ENCODE assay signal across 23 mouse cellular contexts in genomic region chr5:142555866-142556265, GRCm38 (mm10). TPM values are rescaled to one million over a fixed set of nuclear protein-coding genes. Genes with fewer than 3 reads are reported as not detected.
"Had no signal": no experiment of that assay in that cellular context is flagged by ENCODE, and none has a peak within 500 bp of the region (broad histone marks: within the 10 kb centered on the region; RNA-seq: fewer than 3 reads in every experiment).

No protein-coding gene starts in this region.

- H3K9ac ChIP-seq: limb, embryonic 12.5 days; limb, embryonic 15.5 days; liver, embryonic 12.5 days; liver, embryonic 15.5 days; midbrain, embryonic 12.5 days; neural tube, embryonic 13.5 days had no signal

- H3K27ac ChIP-seq: kidney, postnatal 0 days; limb, embryonic 12.5 days; limb, embryonic 15.5 days; liver, embryonic 12.5 days; liver, embryonic 15.5 days; macrophage; midbrain, embryonic 12.5 days; neural tube, embryonic 13.5 days; stomach, postnatal 0 days had no signal

- DNase-seq: kidney, adult 2 months; kidney, postnatal 36 days; left cerebral cortex, postnatal 4 days; lung, adult 2 months; lung, postnatal 14 days; right cerebral cortex, postnatal 14 days; right cerebral cortex, postnatal 4 days; thymus, postnatal 25 days had no signal

- H3K4me1 ChIP-seq: limb, embryonic 12.5 days had no signal

- ATAC-seq: liver, embryonic 12.5 days; midbrain, embryonic 16.5 days had no signal

- H3K4me2 ChIP-seq: limb, embryonic 12.5 days; limb, embryonic 15.5 days; liver, embryonic 12.5 days; liver, embryonic 15.5 days; midbrain, embryonic 12.5 days; neural tube, embryonic 13.5 days had no signal

- H3K27me3 ChIP-seq: limb, embryonic 12.5 days; neural tube, embryonic 13.5 days had no signal

- H3K4me3 ChIP-seq: limb, embryonic 12.5 days; limb, embryonic 15.5 days; liver, embryonic 12.5 days; liver, embryonic 15.5 days; midbrain, embryonic 12.5 days; myocyte; neural tube, embryonic 13.5 days had no signal

- H3K9me3 ChIP-seq: limb, embryonic 12.5 days; limb, embryonic 15.5 days; midbrain, embryonic 12.5 days; neural tube, embryonic 13.5 days had no signal

- H3K36me3 ChIP-seq: limb, embryonic 12.5 days; limb, embryonic 15.5 days; liver, embryonic 12.5 days; liver, embryonic 15.5 days; midbrain, embryonic 12.5 days; neural tube, embryonic 13.5 days had no signal

RNA-seq across cellular contexts. Expression of gene Radil, which starts 5.0 kb away (rescaled TPM):
- total RNA-seq: megakaryocyte, adult 5-6 weeks; monocyte, adult 5-6 weeks; neutrophil, adult 5-6 weeks had no signal
- polyA plus RNA-seq: macrophage had no signal

RNA-seq across cellular contexts. Expression of gene Papolb, which starts 26.0 kb away (rescaled TPM):
- total RNA-seq: megakaryocyte, adult 5-6 weeks; monocyte, adult 5-6 weeks; neutrophil, adult 5-6 weeks had no signal
- polyA plus RNA-seq: kidney, adult 2 months; liver, embryonic 15.5 days; macrophage; stomach, postnatal 0 days; thymus, postnatal 0 days had no signal

RNA-seq across cellular contexts. Expression of gene Mmd2, which starts 52.7 kb away (rescaled TPM):
- total RNA-seq: megakaryocyte, adult 5-6 weeks; monocyte, adult 5-6 weeks; neutrophil, adult 5-6 weeks had no signal
- polyA plus RNA-seq: macrophage, myocyte had no signal
